Mouse (Mus musculus) heart, postnatal 36 days (tissue): ENCODE results near the gene Gm8720. TPM values are rescaled to one million over a fixed set of nuclear protein-coding genes. Genes with fewer than 3 reads are reported as not detected.
"Not testable (repeated sequence)": the region's sequence is repeated elsewhere in the genome, so short reads cannot be mapped to it uniquely, and the experiment has no call there.

Source experiments
- DNase-seq, 2 experiments: peaks; one replicate each; pipeline ENCODE4 v3.0.0; 2021 to 2022
- intact Hi-C: fragments of 180-260 bp; cut with DNase I; formaldehyde crosslinking; loops from one replicate; pipeline ENCODE4 v1.15.1; 2025
- total RNA-seq, 2 experiments: library from RNA; stranded (reverse); gene quantifications; 2 replicates each; pipeline ENCODE4 v1.2.3; 2021

Gm8720 gene
- total RNA-seq = not detected

DNA sequence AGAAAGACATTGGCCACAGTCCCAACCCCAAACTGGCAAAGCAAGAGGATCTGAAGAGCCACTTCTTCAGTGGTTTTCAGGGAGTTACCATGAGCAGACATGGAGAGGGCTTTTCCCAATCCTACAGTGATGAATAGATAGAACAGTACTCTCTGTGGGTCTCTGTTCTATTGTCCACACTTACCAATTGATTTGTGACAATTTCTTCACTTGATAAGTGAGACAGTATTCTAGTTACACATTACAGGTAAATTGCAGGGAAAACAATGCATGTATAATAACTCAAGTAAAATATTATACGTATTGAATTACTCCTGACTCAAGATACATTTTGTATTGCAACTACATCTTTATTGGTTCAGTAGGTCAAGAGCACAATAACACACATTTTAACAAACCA lies at the start of gene Gm8720:
TSS of gene Gm8720 (minus strand) at position 101 of the 400 bp plus-strand sequence.
- DNase-seq = not testable (repeated sequence)

DNA sequence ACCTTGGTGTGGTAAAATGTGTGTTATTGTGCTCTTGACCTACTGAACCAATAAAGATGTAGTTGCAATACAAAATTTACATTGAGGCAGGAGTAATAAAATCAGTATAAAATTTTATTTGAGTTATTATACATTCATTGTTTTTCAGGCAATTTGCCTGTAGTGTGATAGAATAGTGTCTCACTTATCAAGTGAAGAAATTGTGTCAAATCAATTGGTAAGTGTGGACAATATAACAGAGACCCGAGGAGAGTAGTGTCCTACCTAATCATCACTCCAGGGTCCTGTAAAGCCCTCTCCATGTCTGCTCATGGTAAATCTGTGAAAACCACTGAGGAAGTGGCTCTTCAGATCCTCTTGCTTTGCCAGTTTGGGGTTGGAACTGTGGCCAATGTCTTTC lies 12.0 kb downstream of the Gm8720 start, which contains the start of gene Vmn1r163:
TSS of gene Vmn1r163 (plus strand) at position 301 of the 400 bp plus-strand sequence.
- DNase-seq, intact Hi-C loops: not testable (repeated sequence)

More for the DNA sequence above, at the start of gene Gm8720:
- intact Hi-C loops = not testable (repeated sequence)

DNA sequence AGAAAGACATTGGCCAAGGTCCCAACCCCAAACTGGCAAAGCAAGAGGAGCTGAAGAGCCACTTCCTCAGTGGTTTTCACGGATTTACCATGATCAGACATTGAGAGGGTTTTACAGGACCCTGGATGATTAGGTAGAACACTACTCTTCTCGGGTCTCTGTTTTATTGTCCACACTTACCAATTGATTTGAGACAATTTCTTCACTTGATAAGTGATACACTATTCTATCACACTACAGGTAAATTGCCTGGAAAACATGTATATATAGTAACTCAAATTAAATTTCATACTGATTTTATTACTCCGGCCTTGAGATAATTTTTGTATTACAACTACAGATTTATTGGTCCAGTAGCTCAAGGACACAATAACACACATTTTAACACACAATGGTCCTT lies 47.4 kb downstream of the Gm8720 start, which contains the start of gene Gm4216:
TSS of gene Gm4216 (minus strand) at position 101 of the 400 bp plus-strand sequence.
- intact Hi-C loops, DNase-seq: not testable (repeated sequence)

Other genes with a start within 250 kb of the Gm8720 start
- gene Vmn1r159, start 223.9 kb downstream of the Gm8720 start, total RNA-seq = not detected
- not detected for gene Vmn1r160, start 196.2 kb downstream of the Gm8720 start, total RNA-seq
- gene Gm4214, start 82.8 kb downstream of the Gm8720 start, total RNA-seq = not detected
- not detected for gene Gm4216, start 47.5 kb downstream of the Gm8720 start, total RNA-seq
- gene Vmn1r163, start 11.9 kb downstream of the Gm8720 start, total RNA-seq = not detected
- not detected for gene Gm10662, start 77.0 kb upstream of the Gm8720 start, total RNA-seq
- not detected for gene Vmn1r165, start 149.9 kb upstream of the Gm8720 start, total RNA-seq
- gene Vmn1r166, start 184.2 kb upstream of the Gm8720 start, total RNA-seq = not detected
- not detected for gene Gm6902, start 211.4 kb upstream of the Gm8720 start, total RNA-seq
- not detected for gene Nlrp4e, start 233.7 kb upstream of the Gm8720 start, total RNA-seq